Mouse (Mus musculus) embryonic facial prominence, embryonic 12.5 days (tissue): ENCODE results near the gene Olfr1339. TPM values are rescaled to one million over a fixed set of nuclear protein-coding genes. Genes with fewer than 3 reads are reported as not detected.

Experiments used
- ATAC-seq: fragments of 200-750 bp; cut with Nextera tagmentation; 2 replicates; pipeline ENCODE4 v1.8.0; 2017; ENCODE audit not compliant: insufficient number of reproducible peaks, insufficient read depth, low FRiP score, low TSS enrichment
- H3K27ac ChIP-seq: fragments of 300-500 bp; sonication (generic); 2 replicates; pipeline ENCODE4 v1.5.1; 2016; ENCODE audit warnings: mild to moderate bottlenecking
- H3K27me3 ChIP-seq: fragments of 300-500 bp; sonication (generic); 2 replicates; pipeline ENCODE4 v1.6.1; 2016; ENCODE audit warnings: mild to moderate bottlenecking, moderate library complexity
- H3K36me3 ChIP-seq: fragments of 300-500 bp; sonication (generic); 2 replicates; pipeline ENCODE4 v1.6.1; 2016; ENCODE audit warnings: mild to moderate bottlenecking
- H3K4me1 ChIP-seq: fragments of 300-500 bp; sonication (generic); 2 replicates; pipeline ENCODE4 v1.6.1; 2016
- H3K4me2 ChIP-seq: fragments of 300-500 bp; sonication (generic); replicated peaks from 2 replicates; pipeline ENCODE4 v1.6.1; 2016; ENCODE audit warnings: mild to moderate bottlenecking, moderate library complexity
- H3K4me3 ChIP-seq: fragments of 300-500 bp; sonication (generic); 2 replicates; pipeline ENCODE4 v1.5.1; 2016; ENCODE audit warnings: mild to moderate bottlenecking
- H3K9ac ChIP-seq: fragments of 300-500 bp; sonication (generic); 2 replicates; pipeline ENCODE4 v1.6.1; 2016; ENCODE audit warnings: mild to moderate bottlenecking, moderate library complexity
- H3K9me3 ChIP-seq: fragments of 300-500 bp; sonication (generic); 2 replicates; pipeline ENCODE4 v1.6.1; 2016; ENCODE audit warnings: mild to moderate bottlenecking, moderate library complexity
- WGBS: fragments of 180-500 bp; shearing (Covaris S2); methylation state at CpG from one replicate; pipeline ENCODE4 v1.1.7; 2016; 5-methylcytosine and 5-hydroxymethylcytosine counted together
- polyA plus RNA-seq: library from polyadenylated mRNA; unstranded; fragments of >200 nt; fragmentation: Nextera tagmentation; extraction: Ambion mirVana; gene quantifications from 2 replicates; pipeline ENCODE4 v1.2.1, GENCODE M21; 2016

Olfr1339 gene
- polyA plus RNA-seq, 1 experiment from 2014 or later: not detected

DNA sequence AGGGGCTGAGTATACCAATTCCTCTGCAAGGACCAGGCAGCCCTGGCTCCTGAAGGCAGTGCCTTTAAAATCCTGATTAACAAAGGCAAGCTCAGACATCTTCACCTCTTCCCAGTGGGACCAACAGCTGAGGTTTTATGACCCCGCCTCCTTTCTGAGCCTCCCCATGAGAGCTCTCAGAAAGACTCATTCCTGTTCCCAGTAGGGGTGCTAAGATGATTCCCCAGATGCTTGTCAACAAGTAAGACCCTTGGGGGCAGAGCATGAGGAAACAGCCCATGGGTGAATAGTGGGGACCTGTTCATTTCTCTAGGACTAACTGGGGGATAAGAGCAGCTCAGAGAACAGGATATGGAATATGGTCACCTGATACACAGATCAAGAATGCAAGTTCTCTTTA is 26.7 kb downstream of the Olfr1339 start, which contains the start of gene Olfr1338:
Olfr1338 (minus strand) TSS at position 101 of the 400 bp plus-strand sequence.
- WGBS: 70% methylated on average over 1 of the region's 1 CpGs
- Histone ChIP-seq H3K4me2 (no peak within 1 kb of the TSS), H3K4me1 (no peaks in the 10 kb centered on the region), H3K4me3 (no peak within 1 kb of the TSS), H3K27me3 (no peaks in the 10 kb centered on the region), H3K27ac (no peak within 1 kb of the TSS), H3K36me3 (no peaks in the 10 kb centered on the region), H3K9me3 (no peaks in the 10 kb centered on the region), H3K9ac (no peak within 1 kb of the TSS)
- no peak for ATAC-seq

DNA sequence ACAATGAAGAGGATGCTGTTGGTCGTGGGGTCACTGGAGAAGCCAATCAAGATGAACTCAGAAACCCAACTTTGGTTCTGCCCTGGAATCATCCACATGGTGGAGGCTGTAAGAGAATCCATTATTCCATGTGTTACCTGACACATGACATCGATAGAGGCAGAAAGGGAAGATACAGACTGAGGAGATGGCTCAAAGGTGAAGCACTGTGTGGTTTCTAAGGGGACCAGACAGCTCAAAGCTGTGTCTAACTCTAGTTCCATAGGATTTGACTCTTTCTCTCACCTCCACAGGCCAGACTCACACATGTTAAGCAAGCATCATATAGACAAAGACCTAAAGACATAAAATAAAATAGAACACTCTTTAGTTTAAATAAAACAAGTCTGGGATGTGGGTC is 50.5 kb downstream of the Olfr1339 start, which contains the start of gene Olfr1337:
Olfr1337 (minus strand) TSS at position 101 of the 400 bp plus-strand sequence.
- Histone ChIP-seq H3K9ac (no peak within 1 kb of the TSS), H3K4me1 (no peaks in the 10 kb centered on the region), H3K27ac (no peak within 1 kb of the TSS), H3K9me3 (no peaks in the 10 kb centered on the region), H3K4me2 (no peak within 1 kb of the TSS), H3K27me3 (no peaks in the 10 kb centered on the region), H3K4me3 (no peak within 1 kb of the TSS), H3K36me3 (no peaks in the 10 kb centered on the region)
- no peak for ATAC-seq
- WGBS: 76% methylated on average over 2 of the region's 2 CpGs

Other genes starting within 250 kb of the Olfr1339 start
- 23.3 and 25.5 TPM in 2 replicates for gene Tie1, start 242.1 kb upstream of the Olfr1339 start, polyA plus RNA-seq
- gene 2610528J11Rik, start 205.2 kb upstream of the Olfr1339 start, polyA plus RNA-seq: 1.8 TPM in 2 replicates
- gene Tmem125, start 188.1 kb upstream of the Olfr1339 start, polyA plus RNA-seq: 0.80 and 0.87 TPM in 2 replicates
- 0.41 and 0.46 TPM in 2 replicates for gene Cfap57, start 111.4 kb upstream of the Olfr1339 start, polyA plus RNA-seq
- 154 and 165 TPM in 2 replicates for gene Ebna1bp2, start 111.4 kb upstream of the Olfr1339 start, polyA plus RNA-seq
- not detected in 2 replicates for gene Olfr62, start 73.2 kb upstream of the Olfr1339 start, polyA plus RNA-seq
- gene Olfr1342, start 39.4 kb upstream of the Olfr1339 start, polyA plus RNA-seq: 0.05 and 0.20 TPM in 2 replicates
- not detected in 2 replicates for gene Olfr1341, start 28.7 kb upstream of the Olfr1339 start, polyA plus RNA-seq
- not detected in 2 replicates for gene Olfr1340, start 12.0 kb upstream of the Olfr1339 start, polyA plus RNA-seq
- gene Olfr1338, start 26.6 kb downstream of the Olfr1339 start, polyA plus RNA-seq: not detected in 2 replicates
- not detected in 2 replicates for gene Olfr1337, start 50.4 kb downstream of the Olfr1339 start, polyA plus RNA-seq
- not detected in 2 replicates for gene Olfr1335, start 77.8 kb downstream of the Olfr1339 start, polyA plus RNA-seq
- not detected in 2 replicates for gene Olfr1333, start 104.1 kb downstream of the Olfr1339 start, polyA plus RNA-seq
- gene Olfr1331, start 132.5 kb downstream of the Olfr1339 start, polyA plus RNA-seq: not detected in 2 replicates
- not detected in 2 replicates for gene Olfr1330, start 156.4 kb downstream of the Olfr1339 start, polyA plus RNA-seq
- gene Olfr1329, start 185.3 kb downstream of the Olfr1339 start, polyA plus RNA-seq: not detected in 2 replicates
- gene Olfr1328, start 206.4 kb downstream of the Olfr1339 start, polyA plus RNA-seq: not detected in 2 replicates
- gene Lao1, start 229.4 kb downstream of the Olfr1339 start, polyA plus RNA-seq: not detected in 2 replicates